Mouse (Mus musculus) thymus, postnatal 25 days (tissue): ENCODE results near the gene Nop2.

Experiments used
- DNase-seq: peaks from one replicate; pipeline ENCODE4 v3.0.0; 2022

Gene Nop2

DNA sequence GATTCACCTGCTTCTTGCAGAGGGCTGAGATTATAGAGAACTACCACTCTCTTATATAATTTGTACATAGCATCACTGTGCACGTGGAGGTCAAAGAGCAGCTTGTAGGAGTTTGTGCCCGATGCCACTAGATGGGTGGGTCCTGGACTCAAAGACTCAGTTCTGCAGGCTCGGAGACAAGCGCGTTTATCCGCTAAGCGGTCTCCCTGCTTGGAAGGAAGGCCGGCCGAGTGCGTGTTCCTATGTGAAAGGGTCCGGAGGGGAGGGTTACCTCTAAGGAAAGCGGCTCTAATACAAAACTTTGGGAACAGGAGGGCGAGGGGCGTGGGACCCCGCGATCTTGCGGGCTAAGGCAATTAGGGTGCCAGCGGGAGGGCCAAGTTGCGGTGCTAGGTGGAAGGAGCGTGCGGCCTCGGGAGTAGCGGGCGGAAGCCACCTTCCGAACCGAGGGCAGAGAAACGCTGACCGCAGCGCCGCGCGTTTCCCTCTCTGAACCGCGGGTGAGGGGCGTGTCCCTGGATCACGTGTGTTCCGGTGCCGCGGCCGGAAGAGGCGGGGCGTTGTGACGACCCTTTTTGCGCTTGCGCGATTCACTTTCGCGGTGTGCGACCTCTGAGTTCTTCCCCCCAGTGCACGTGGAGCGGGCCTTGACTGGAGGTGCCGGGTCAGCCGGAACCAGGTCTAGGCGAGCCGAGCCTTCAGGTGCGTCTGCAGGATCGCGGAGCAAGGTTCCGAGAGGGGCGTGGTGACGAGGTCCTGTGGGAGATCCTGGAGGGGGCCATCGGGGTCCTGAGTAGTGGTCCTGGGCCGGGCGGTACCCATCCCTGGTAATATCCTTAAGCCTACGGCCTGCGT, at the start of gene Nop2:
Nop2 (plus strand) TSS at position 608 of the 855 bp plus-strand sequence.
- DNase-seq: peak; percentile 87

DNA sequence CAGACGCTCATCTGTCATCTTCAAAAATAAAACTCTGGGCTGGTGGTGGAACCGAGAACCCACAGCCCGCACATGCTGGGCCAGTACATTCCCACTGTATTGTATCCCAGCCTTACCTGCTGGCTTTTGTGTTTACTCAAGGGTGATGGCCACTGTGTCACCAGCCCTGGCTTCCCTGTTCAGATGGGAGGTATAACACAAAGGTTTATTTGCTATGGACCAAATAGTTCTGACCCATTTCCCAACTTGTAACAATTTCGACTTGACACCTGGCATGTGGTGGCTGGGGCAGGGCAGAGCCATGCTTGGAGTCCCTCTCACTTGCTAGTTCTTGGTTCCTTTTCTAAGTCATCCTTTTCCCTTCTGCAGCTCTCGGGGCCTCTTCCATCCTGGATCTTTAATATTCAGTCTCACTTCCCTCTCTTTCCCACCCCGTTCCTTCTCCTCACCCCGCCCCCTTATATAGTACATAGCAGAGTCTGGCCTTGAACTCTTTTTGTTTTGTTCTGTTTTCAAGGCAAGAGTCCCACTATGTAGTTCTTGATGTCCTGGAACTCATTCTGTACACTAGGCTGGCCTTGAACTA, 48.8 kb upstream of the Nop2 start:
- DNase-seq: no peak

DNA sequence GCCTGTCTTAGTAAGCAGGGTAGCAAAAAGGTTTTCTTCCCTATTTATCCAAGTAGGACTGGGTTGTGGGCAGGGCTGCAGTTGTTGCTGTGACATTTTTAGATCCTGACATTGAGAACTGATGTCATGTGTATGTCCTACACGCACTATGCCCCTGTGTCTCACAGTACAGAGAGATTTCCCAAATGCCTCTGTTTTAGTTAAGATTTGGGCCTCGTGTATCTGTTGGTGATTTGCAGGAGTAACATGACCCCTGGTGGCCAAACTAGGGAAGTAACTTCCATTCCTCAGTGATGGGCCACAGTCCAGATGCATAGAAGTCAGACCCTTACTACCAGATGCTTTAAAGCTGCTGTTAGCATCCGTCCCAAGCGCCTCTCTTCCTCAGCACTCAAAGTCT, 47.3 kb upstream of the Nop2 start:
- DNase-seq: peak; percentile 75

DNA sequence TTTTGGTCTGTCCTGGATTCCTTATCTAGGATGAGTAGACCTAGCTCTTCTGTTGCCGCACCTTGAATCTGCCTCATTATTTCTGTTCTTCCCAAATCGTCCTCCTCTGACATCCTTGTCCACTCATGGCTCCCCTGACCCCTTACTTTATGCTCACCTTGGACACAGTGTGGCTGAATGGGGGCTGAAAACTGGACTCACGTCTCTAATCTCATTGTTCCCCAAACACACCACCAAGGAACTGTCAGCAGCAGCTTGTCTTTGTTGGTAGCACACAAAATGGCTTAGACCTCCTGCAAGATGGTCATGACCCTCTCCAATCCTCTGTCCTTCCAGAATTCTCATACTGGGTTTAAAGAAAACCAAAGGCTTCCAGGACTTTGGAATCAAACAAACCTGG, 43.8 kb upstream of the Nop2 start:
- DNase-seq: no peak

DNA sequence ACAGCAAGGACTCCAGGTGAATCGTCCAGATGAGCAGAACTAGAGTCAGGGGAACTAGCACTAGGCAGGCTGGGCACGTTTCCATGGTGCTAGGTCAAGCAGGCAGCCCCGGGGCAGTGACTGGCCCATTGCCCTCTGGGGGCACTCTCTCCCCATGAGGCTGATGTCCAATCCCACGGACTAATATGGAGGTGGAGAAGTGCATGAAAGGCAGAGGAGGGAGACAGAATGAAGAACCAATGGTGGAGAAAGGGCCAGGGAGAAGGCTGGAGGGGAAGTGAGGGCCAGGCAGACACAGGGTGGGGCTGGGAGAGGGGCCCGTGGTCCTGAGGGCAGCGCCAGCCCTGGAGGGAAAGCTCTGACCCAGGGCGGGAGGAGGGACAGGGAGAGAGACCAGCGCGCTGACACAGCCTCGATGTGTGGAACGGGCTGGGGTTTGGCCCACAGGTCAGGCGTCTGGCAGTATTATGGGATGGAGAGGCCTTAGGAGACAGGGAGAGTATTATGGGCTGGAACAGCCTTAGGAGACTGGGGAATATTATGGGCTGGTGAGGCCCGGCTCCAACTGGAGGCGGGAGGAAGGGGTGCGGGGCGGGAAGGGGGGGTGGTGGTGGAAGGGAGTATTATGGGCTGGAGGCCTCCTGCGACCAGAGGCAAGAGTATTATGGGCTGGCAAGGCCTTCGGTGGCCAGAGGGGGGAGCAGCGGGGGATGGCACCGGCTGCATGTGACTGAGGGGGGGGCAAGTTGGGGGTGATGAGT, 43.0 kb upstream of the Nop2 start:
- DNase-seq: peak; percentile 51

DNA sequence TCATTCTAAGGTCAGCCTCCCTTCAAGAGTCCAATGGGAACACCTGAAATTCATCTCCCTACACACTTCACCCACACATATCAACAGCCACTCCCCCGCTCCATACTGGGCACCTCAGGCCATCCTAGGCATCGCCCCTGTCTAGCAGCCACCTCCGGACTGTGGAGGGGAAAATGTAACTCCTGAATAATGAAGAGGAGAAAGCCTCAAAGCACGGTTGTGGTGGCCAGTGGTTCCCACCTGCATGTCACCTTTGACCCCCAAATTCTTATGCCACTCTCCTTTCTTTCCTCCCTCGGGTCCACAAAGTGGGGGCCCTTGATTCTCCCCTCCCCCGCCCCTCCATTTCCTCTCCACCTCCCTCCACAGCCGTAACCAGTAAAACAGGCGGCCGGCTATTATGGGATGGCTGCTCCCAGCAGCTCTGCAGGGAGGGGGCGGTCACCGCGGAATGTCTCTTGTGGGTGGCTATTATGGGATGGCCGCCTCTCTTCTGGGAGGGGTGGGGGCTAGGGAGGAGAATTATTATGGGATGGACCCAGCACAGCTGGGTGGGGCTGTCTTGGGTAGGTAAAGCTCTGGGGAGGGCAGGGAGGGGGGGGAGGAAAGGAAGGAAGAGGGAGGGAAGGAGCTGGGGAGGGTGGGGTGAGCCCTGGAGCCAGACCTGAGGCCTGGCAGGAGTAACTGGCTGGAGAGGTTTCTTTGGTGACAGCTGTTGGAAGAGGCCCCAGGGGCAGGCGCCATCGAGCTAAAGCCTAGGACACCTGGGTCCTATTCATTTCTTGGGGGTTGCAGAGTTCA, 42.0 kb upstream of the Nop2 start:
- DNase-seq: peak; percentile 81

DNA sequence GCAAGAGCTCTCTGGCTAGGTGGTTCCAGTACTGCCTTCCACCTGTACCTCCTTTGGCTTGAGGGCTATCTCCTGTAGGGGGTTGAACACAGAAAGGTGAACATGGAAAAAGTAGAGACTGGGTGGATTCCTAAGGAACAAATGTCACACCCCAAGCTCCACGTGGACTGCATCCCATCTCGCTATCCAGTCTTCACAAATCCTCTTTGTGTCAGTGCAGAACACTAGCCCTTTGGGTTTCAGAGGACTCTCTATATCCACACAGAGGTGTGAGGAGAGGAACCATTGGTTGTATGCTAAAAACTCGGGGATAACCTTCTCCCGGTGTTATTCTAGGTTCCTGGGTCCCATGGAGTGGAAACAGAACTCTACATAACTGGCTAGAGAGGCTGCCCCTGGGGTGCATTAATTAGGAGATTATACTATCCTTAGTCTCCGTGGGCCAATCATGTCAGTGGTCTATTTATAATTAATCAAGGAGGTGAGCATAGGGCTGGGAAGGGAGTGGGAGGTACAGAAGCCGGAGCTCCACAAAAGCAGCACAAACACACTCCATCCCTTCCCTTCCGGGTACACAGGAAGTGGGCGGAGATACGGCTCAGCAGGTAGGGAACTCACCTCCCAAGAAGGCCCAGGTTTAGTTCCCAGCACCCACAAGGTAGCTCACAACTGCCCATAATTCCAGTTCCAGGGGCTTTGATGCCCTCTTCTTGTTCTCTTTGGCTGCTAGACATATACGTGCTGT, 41.2 kb upstream of the Nop2 start:
- no peak for DNase-seq

DNA sequence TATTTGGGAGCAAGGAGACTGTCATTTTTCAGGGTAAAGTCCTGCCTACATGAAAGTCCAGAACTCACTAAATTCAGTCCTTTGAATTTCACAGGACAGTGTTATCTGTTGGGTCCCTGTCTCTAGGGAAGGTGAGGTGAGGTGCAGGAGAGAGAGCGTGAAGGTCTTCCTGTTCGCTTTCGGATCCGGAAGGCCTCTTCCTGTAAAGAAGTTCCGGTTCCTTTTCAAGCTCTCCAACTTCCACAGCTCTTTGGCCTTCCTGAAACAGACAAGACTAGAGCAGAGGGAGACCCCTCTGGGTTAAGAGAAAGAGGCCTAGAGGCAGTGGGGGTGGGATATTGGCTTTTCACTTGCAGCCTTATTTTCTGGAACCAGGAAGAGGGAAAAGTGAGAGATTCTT, 39.3 kb upstream of the Nop2 start:
- peak; percentile 49 for DNase-seq

DNA sequence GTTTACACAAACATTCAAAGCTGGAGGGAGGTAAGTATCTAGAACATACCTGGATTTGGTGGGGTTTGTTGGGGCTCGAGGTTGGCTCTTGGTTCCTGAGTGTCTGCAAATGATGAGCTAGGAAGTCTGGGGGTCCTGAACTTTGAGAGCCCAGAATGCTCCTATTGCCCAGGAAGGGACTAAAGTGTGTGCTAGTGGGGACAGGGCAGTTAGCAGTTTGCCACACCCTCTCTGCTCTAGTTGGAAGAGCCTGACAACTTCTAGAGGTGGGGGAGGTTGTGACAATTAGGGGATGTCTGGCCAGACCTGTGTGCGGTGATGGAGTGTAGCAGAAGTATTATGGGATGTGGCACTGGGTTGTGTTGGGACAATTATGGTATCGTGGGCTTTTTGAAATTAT, 36.9 kb upstream of the Nop2 start:
- DNase-seq: no peak

DNA sequence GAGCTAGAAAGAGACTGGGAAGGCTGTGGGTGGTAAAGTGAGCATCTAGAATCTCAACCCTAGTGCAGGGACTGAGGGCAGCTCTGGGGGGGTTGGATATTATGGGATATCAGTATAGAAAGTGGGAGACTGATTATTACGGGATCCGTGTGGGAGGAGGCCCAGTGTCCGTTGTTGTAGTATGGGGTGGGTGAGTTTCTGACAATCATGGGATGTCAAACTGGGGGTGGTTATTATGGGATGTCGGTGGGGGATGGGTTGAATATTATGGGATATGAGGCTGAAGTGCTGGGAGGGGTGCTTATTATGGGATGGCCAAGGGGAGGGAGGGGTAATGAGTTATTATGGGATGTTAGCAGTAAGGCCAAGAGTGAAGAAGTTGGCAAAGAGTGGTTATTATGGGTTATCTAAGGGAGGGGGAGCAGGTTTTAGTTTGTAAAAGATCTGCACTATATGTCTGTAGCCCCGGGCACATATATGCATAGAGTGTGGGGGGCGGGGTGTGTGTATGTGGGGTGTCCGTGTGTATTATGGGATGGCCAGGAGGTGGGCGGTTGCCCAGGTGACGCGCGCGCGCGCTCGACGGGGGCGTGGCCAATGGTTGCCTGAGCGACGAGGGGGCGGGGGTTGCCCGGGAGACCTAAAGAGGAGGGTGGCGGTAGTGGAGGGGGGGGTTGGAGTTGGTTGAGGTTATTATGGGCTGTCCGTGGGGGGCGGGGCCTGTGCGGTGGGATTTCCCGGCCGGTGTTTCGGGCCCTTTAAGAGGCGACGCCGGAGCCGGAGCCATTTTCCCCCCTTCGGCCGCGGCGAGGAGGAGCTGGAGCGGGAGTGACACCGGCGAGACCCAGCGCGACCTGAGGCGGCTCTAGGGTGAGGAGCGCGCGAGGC, 36.1 kb upstream of the Nop2 start, which contains the start of gene Chd4:
Chd4 (plus strand) TSS at position 591 of the 888 bp plus-strand sequence.
- peak; percentile 93 for DNase-seq

DNA sequence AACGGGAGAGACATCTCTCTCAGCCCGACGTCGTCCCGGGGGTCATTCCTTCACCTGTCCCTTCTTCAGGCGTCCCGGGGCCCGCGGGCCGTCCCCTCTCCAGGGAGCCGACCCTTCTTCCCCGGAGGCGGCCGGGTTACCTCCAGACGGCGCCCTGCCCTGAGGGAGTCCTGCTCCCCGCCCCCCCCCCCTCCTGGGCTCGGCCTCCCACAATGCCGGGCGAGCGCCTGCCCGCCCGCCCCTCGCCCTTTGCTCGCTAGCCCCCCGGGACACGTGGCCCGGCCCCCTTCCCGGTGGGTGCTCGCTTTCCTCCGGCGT, 35.5 kb upstream of the Nop2 start:
- no peak for DNase-seq

DNA sequence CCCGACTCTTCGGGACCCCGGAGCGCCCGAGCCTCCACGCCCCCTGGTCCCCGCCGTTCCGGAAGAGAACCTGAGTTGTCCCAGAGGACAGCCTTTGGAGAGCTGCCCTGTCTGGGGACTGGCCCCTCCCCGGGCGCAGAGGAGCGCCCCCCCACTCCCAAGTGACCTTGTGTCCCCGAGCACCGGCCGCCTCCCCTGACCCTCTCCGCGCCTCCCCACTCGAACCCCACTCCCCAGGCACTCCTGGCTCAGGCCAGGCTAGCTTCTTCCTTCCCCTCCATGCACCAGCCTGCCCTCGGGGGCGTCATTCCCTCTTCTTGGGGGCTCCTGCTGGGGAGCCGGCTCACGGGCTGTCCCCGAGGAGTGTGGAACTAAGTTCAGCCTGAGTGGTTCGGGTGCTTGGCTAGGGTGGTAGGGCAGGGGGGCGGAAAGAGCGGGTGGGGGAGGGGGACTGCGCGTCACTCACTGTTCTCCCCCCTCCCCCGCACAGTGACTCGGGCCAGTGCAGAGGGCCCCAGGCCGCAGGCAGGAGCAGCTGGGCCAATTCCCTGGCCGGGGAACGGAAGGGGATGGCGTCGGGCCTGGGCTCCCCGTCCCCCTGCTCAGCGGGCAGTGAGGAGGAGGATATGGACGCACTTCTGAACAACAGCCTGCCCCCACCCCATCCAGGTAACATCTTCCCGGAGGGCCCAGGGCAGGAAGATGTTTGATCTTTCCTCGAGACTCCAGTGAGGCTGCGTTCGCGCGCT, 34.9 kb upstream of the Nop2 start:
- peak; percentile 77 for DNase-seq

DNA sequence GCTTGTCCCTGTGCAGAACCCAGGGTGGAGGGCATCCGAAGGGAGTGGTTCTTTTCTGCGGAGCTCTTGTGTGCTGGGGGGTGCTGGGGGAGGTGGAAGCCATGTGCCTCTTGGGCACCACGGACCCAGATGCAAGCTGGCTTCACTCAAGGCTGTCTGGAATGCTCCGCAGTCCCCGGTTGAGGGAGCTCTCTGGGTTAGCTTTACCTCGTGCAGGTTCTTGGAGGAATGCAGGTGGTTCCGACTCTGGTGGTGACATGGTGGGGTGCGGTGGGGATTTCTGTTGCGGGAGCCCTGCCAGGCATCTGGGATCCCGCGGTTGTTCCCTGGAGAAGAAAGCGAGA, 34.4 kb upstream of the Nop2 start:
- no peak for DNase-seq

DNA sequence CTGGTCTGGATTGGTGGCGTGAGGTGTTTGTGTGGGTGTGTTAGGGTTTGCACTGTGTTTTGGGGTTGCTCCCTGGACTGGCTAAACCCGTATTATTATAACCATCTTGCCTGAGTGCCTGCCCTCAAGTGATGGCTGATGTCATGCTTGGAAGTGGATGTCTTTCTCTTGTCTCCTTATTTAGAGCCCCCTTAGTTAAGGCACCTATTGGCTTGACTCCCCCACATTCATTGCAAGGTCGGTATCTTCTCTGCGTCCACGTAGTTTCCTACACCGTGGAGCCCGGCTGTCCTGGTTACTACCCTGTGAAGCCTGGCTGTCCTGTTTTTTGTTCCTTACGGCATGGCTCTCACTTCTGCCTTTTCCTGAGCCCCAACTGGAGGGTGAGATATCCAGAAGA, 33.8 kb upstream of the Nop2 start:
- DNase-seq: no peak

DNA sequence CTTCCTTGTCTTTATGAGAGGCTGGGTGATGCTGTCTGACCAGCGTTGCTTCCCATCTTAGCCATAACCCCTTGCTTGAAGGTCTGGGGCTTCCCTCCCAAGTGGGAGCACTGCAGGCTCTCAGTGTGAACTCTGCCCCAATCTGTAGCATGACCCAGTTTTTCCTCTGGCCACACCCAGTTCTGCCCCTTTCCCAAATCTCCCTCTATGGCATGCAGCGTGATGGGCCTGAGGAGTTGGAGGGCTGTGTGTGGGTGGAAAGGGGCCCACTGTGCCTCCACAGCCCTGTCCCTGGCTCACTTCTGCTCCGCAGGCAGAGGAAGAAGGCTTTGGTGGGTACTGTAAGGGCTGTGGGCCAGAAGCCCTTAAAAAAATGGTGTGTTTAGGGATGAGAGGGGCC, 33.2 kb upstream of the Nop2 start:
- peak; percentile 29 for DNase-seq

DNA sequence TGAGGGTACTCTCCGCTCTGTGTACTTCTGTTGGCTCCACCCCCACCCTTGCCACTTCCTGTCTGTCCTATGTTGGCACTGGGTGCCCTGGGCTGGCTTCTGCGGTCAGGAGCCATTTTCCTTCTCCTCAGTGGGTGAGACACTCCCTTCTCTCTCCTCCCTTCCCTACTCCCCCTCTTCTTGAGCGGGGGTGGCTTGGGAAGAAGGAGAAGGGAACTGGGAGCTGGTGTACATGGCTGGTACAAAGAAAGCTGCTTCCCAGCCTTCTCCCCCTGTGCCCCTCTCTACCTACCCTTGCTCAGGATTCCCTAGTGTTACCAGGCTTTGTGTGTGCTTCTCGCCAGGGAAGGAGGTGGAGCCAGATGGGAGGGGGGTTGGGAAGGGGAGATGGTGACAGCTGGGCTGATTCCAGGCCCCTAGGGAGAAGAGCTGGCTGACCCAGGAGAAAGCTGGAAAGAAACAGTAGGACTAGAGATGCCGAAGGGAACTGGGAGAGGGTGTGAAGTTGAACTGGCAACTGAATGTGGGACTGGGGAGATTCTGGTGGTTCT, 32.2 kb upstream of the Nop2 start:
- peak; percentile 81 for DNase-seq

DNA sequence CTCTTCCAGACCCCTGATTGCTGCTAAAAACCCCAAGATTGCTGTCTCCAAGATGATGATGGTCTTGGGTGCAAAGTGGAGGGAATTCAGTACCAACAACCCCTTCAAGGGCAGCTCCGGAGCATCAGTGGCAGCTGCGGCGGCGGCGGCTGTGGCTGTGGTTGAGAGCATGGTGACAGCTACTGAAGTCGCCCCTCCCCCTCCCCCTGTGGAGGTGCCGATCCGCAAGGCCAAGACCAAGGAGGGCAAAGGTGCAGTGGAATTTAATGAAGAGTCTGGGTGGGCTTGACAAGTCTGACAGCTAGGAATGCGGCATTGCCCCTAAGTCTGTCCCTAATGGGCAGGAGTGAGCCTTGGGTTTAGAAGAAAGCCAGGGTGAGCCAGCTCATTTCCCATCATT, 30.3 kb upstream of the Nop2 start:
- DNase-seq: no peak

DNA sequence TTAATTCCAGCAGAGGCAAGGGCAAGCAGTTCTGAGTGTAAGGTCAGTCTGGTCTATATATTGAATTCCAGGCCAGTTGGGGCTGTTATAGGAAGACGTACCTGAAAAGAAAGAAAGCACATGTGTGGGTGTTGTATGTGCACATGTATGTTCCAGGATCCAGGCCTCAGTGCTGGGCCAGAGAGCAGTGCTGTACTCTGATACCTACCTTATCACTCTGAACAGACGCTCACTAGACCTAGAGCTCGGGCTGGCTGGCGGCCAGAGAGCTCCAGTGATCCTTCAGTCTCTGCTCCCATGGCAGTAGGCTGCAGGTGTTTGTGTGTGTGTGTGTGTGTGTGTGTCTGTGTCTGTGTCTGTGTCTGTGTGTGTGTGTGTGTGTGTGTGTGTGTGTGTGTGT, 27.5 kb upstream of the Nop2 start:
- no peak for DNase-seq

DNA sequence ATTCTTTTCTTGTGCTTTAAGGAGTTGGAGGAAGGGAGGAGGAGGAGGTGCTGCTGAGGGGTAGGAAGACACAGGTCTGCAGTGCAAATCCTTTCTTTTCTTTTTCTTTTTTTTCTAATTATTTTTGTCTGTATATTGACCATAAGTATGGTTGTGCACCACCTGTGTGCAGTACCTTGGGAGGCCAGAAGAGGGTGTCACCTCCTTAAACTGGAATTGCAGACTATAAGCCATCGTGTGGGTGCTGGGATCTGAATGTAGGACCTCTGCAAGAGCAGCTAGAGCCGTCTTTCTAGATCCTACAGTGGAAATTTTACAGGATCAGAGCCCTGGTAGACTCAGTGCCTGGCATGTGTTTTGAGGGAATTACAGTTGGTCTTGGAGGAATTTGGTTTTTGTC, 24.0 kb upstream of the Nop2 start:
- DNase-seq: no peak

DNA sequence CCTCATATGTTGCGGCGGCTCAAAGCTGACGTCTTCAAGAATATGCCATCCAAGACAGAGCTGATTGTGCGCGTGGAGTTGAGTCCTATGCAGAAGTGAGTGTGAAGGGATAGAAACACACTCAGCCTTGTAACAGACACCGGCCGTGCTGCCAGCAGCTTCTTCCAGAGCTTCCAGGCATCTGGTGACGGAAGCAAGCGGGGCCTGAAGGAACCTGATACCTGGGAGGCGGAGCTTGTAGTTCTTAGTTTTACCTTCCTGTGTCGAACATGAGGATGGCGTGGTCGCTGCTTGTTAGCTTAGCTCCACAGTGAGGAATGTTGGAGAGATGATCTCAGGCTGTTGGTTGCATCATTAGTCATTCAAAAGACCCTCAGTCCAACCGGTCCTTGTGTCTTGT, 22.3 kb upstream of the Nop2 start:
- no peak for DNase-seq
